Mouse (Mus musculus) left cerebral cortex, postnatal 10 days (tissue): ENCODE results near the gene Cox7a2. TPM values are rescaled to one million over a fixed set of nuclear protein-coding genes. Genes with fewer than 3 reads are reported as not detected.

Source experiments
- DNase-seq, 2 experiments: peaks; one replicate each; pipeline ENCODE4 v3.0.0; 2021 to 2022; ENCODE audit warnings: low spot score in 2 of 2, mixed read lengths in 1 of 2; ENCODE audit errors: extremely low spot score in 1 of 2
- intact Hi-C: fragments of 180-260 bp; cut with DNase I; formaldehyde crosslinking; loops from one replicate; pipeline ENCODE4 v1.15.1; 2025
- total RNA-seq, 2 experiments: library from RNA; stranded (reverse); gene quantifications; 2 replicates each; pipeline ENCODE4 v1.2.3; 2021

Cox7a2 gene
- total RNA-seq = 100 to 1,000 TPM; 387 to 397 TPM

- peak; percentile 92 to 96 for DNase-seq
- intact Hi-C loops = no loop called here
These were observed at the start of gene Cox7a2 for GRCm38 (mm10) chr9:79759385-79760005. TSS of gene Cox7a2 (minus strand) at chr9:79759878.

- intact Hi-C loops = no loop called here
- no peak for DNase-seq
These were observed 49.7 kb upstream of the Cox7a2 start for GRCm38 (mm10) chr9:79809411-79809810.

DNA sequence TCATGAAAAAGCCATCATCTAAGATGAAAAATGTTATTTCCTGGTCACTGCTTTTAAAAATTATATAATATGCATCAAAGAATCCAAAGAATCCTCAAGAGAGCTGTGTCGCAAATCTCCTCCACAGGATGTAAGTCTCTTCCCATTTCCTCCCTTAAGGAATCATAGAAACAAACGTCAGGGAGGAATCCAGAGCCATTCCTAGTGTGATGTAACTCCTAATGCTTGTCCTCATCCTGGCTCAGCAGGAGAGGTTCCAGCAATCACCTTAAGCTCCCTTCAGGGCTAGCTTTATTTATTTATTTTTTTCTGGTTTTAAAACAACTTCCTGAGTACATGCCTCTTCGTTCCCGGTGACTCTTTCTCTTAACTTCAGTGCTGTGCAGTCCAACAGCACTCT, 47.5 kb upstream of the Cox7a2 start:
- intact Hi-C loops = loop anchor here (1.0 kb wide), 1 partner anchor 195 kb away; no protein-coding TSS in a partner anchor
- DNase-seq = no peak

DNA sequence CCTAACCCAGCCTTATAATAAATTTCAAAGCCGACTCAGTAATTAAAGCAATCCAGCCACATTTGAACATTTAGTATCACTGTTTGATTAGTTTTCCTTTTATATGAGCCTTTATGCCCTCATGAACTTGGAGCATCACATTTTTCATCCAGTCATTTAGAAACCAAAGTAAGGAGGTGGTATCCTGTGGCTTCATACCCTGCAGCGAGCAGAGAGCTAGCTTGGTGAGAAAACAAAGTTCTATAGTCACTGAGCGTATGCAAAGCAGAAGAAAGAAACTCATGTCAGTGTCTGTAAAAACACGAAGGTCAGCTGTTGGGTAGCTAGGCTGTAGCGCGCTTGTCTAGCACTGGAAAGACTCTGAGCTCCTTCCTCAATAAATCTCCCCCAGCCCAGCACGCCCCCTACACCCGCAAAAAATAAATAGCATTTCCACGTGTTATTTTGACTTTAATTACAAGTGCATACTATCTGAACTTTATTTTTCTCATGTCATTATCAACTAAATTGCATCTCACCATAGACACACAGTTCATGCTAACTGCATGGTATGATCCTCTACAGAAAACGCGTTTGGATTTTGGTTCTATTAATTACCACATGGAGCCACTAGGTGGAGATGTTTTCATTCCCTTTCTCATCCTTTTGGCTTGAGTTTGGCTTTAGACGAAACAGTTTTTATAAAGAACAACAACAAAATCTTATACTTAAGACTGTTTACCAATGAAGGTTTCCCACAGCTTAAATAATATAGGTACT, 46.8 kb upstream of the Cox7a2 start:
- peak in 1 of 2 experiments; percentile 53 for DNase-seq
- intact Hi-C loops = loop anchor here (1.0 kb wide), 1 partner anchor 196 kb away; no protein-coding TSS in a partner anchor

DNA sequence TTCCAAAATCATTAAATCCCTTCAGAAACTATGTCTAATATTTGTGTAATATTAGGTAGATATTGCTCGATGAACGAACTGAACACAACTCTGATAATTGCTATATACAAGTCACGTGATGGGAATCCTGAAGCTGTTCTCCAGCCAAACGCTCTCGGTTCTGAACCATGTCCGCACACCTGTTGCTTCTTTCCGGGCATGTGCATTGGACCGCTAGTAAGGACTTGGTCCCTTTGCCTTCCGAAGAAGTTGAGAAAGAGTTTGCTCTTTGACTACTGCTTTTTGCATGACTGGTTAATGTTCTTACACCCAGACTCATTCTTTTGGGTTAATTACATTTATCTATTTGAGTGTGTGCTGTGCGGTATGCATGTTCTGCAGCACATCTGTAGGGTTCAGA, 45.7 kb upstream of the Cox7a2 start:
- no peak for DNase-seq
- intact Hi-C loops = no loop called here

DNA sequence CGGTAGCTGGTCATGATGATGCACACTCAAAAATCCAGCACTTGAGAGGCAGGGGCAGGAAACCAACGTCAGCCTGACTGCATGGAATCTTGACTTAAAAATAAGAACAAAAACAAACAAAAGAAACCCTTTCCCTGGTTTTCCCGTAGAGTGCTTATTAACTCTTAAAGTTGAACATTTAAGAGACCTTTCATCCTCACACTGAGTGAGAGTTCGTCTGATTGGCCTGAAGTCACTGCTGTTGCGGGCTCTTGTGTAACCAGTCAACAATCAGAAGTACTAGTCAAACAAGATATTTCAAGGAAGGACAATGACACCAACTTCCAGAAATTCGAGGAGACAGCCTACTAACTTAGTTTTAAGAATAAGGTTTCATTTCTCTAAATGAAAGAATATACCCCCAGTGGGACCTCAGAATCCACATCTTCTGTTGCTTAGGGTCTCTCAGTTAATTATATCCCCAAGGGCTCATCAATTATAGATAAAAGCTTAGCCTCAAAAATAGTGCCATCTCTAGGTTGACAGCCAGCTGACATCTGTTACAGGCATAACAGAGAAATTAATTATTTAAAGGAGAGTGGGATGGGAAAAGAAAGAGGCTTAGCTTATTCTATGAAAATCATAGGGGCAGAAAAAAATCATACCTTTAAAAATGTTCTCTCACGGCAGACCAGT, 36.9 kb upstream of the Cox7a2 start:
- no peak for DNase-seq
- intact Hi-C loops = no loop called here

DNA sequence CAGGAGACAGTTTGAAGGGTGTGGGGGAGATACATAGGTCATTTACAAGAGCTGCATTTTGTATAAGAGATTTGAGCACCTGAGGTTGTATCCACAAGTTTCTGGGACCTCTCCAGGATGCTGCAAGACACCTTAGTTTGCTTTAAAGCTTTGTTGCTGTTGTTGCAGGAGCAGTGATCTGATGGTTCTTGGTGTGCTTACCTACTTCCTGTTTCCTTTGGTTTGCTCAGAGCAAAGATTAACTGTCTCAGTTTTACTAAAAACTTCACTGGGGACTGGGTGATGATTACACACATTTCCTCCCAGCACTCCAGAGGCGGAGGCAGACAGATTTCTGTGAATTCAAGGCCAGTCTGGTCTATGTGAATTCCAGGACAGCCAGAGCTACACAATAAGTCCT, 35.4 kb upstream of the Cox7a2 start:
- intact Hi-C loops = no loop called here

DNA sequence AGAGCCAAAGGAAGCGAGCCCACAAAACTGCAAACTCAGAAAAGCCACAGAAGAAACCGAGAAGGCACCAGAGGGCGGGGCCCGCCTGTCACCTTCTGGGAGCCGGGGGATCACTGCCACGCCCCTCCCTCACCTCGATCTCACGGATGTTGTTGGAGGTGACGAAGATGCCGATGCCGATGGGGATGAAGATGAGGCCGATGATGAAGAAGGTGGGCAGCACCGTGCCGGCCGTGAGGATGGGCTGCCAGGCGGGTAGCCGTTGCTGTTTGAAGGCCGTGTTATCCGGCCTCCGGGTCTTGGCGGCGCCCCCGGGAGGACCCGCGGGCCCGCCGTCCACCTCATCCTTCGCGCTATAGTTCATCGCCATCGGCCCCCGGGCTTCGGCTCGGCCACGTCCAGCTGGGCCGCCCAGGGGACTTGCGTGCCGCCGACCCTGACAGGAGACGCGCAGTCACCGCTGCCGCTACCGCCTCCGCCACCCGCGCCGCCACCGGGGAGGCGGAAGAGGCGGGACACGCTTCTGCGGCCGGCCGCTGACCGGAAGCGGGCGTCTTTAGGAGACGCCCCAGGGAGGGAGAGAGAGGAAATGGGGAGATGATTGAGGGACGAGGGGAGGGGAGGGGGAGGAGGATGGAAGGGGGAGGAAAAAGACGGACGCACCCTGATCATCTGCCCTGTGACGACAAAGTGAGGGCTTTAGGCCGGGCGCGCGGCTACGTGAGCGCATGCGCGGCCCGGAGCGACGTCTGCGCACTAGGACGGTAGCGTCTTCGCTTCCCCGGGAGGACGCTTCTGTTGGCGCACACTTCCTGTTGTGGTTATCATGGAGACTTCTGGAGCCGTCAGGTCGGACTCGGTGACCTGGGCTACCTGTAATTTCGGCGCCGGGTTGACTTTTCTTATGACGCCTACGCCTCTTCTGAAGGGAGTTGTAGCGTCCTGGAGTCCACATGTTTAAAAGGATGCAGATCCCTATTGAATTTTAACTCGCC, 33.5 kb upstream of the Cox7a2 start, which contains the start of gene Tmem30a:
Gene Tmem30a, minus strand, starts transcription at position 667 of the 995 bp plus-strand sequence.
- DNase-seq = peak; percentile 94 to 96
- intact Hi-C loops = no loop called here

More for the DNA sequence above, 35.4 kb upstream of the Cox7a2 start:
- DNase-seq = no peak

GRCm38 (mm10) chr9:79785794-79786085, 26.1 kb upstream of the Cox7a2 start:
- peak; percentile 27 to 52 for DNase-seq

DNA sequence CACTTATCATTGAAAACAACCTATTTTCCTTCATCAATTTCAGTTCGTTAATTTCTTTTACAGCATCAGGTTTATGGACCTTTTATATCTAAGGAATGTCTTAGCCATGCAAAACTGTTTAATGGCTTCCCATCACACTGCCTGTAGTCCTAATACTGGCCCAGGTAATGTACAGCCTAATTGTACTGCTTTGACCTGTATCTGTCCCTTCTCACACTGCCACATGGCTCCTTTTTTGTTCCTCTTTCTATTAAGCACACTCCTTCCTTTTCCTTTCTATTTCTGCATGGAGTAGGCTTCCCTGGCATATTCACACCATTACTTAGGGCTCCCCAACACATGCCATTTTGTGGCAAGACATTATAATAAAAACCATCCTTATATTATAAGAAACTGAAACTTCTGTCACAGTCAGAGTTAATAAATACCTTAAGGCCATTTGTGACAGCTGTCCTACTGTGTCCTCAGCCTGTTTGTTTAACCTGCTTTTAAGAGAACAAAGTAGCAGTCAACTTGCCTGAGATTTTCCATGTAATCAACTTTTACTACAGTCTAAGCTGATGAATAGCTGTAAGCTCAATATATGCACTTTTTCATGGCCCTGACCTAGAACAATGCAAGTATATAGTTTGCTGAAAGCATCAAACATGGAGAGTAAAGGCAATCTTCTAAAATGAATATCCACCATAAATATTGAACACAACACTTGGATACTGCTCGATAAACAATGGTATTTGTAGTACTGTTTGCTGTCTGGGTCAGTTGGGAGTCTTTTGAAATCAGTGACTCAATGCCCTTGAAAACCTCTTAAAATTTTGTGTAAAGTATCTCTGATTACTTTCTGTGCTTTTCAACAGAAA, 25.5 kb upstream of the Cox7a2 start:
- no peak for DNase-seq
- intact Hi-C loops = no loop called here

More at GRCm38 (mm10) chr9:79785794-79786085, 26.1 kb upstream of the Cox7a2 start:
- intact Hi-C loops = no loop called here

- no peak for DNase-seq
- intact Hi-C loops = no loop called here
These were observed 24.8 kb upstream of the Cox7a2 start for GRCm38 (mm10) chr9:79784439-79784838.

DNA sequence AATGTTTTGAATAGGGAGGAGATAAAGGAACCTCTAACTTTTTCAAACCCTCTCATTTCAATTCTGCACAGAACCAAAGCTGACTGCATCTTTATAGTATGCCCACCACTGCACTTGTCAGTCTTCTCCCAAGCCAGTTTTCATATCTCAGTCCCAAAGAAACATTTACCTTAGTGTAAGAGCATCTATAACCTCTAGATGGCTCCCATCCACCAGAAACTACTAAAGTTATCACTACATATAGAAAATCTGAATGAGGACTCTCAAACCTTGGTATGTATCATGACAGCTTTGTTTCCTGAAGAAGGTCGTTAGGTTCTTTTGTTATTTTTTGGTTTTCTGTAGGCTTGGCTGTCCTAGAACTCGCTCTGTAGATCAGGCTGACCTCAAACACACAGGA, 19.7 kb upstream of the Cox7a2 start:
- DNase-seq = no peak
- intact Hi-C loops = no loop called here

DNA sequence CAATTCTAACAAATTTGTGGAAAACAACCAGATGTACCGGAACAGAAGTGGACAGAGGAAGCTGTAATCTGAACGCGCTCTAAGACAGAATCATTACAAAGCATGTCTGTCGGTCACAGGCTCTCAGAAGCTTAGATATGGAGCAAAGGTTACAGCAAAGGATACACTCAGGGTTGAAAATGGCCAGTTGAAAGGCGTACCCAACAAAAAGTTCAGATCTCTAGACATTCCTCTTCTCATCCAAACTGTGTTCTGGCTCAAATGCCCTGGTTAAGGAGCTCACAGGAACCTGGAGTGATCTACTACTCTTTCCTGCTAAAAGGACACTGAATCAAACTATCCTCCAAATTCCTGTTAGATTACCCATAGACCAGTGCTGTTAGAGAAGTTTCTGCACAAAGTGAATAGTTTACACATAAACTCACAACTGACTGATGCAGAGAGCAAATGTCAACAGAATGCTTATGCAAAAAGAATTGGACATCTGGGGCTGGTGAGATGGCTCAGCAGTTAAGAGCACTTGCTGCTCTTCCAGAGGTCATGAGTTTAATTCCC, 7.4 kb upstream of the Cox7a2 start:
- no peak for DNase-seq
- intact Hi-C loops = no loop called here

DNA sequence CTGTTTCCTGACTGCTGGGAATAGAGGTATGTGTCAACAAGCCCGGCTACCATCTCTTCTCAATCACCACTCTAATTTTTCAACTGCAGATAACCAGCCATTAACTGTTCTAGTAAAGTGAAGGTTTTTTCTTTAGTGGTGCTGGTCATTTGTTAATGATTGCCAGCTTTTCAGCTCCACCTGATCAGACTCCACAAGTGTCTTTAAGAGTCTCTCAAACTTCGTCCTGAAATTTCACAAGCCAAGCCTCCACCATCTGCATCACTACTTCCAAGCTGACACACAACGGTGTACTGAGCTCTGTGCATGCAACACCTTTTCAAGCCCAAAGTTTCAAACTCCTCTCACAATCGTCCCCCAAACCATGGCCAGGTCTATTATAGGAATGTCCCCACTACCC, 5.7 kb upstream of the Cox7a2 start:
- DNase-seq = no peak

DNA sequence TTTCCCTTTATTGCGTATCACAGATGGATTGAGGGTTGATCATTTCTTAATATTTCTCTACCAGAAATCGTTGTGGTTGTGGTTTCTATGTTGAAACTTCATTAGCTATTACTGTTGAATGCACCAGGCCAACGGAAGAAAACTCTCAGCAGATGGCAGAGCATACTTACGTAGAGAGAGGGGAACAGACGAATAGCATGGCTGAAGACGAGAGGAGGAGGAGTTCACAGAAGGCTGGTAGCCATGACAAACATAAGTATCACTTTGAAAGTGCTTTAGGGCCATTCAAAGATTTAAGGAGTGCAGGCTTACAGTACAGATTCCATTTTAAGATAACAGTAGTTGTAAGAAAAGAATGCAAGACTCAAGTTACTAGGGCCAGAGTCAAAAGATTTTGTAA, 2.8 kb upstream of the Cox7a2 start:
- intact Hi-C loops = no loop called here
- DNase-seq = no peak

More for the DNA sequence above, 5.7 kb upstream of the Cox7a2 start:
- intact Hi-C loops = no loop called here

GRCm38 (mm10) chr9:79760076-79760475, 398 bp upstream of the Cox7a2 start:
- DNase-seq = no peak
- intact Hi-C loops = no loop called here

- DNase-seq = no peak
- intact Hi-C loops = no loop called here
These were observed 4.4 kb downstream of the Cox7a2 start for GRCm38 (mm10) chr9:79755311-79755710.

GRCm38 (mm10) chr9:79751846-79752245, 7.8 kb downstream of the Cox7a2 start:
- DNase-seq = no peak
- intact Hi-C loops = no loop called here
